Mouse (Mus musculus): ENCODE measurements around the gene Themis.

DNA sequence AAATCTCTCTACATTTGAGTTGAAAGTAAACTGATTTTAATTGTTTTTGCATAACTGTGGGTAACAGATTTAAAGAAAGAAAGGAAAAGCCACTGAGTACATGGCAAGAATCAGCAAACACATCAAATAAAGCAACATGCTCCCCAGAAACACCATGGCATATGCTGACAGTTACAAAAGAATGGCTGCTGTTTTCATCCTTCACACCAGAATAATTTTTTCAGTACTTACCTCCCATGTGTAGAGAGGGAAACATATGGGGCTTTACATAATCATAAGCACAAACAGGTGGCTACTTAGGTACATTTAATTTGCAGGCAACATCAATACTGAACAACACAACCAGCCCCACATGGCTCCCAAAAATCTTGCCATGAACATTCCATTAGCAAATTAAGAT lies 86.8 kb downstream of the Themis start:
- no peak for TF ChIP-seq POLR2A (IDR thresholded peaks at IDR 0.05; ENCODE audit: control insufficient read depth, low read depth, low read length)
- TF ChIP-seq CTCF (IDR thresholded peaks at IDR 0.05; ENCODE audit: control insufficient read depth, insufficient read depth, insufficient replicate concordance, low read depth, low read length): no peak
